In the genomic region with DNA sequence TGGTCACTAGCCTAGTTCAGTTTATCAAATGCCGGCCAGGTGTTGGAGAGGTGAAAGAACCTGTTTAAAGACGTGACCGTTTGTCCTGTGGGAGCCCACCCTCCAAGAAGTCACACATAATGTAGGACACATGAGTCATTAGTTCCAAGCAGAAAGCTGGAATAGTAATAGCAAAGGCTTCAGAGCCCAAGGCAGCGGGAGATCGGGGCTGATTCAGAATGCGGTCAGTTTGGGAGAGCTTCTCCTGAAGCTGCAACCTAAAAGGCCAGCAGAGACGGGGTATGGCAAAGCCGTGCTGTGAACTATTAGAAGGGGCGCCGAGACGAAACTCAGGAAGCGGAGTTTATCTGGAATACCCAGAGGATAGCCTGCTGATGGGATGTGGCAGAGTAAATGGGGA, we compare ENCODE assay signal across 27 mouse cellular contexts. TPM values are rescaled to one million over a fixed set of nuclear protein-coding genes. Genes with fewer than 3 reads are reported as not detected.
"Had no signal": no experiment of that assay in that cellular context is flagged by ENCODE, and none has a peak within 500 bp of the region (broad histone marks: within the 10 kb centered on the region; RNA-seq: fewer than 3 reads in every experiment).

No protein-coding gene starts in this region.

- H3K4me3 ChIP-seq: embryonic facial prominence, embryonic 10.5 days; embryonic facial prominence, embryonic 12.5 days; embryonic facial prominence, embryonic 13.5 days; embryonic facial prominence, embryonic 15.5 days; erythroblast, embryonic 14.5 days; forebrain, embryonic 10.5 days; forebrain, embryonic 12.5 days; forebrain, embryonic 13.5 days; forebrain, embryonic 15.5 days; gastrocnemius, adult 2 months; heart, adult 2 months had no signal

- H3K27ac ChIP-seq: embryonic facial prominence, embryonic 10.5 days; embryonic facial prominence, embryonic 12.5 days; embryonic facial prominence, embryonic 13.5 days; forebrain, embryonic 10.5 days; forebrain, embryonic 12.5 days; forebrain, embryonic 13.5 days; forebrain, embryonic 15.5 days; gastrocnemius, adult 2 months; heart, adult 2 months had no signal

- H3K9ac ChIP-seq: embryonic facial prominence, embryonic 12.5 days; embryonic facial prominence, embryonic 13.5 days; embryonic facial prominence, embryonic 15.5 days; forebrain, embryonic 12.5 days; forebrain, embryonic 13.5 days; forebrain, embryonic 15.5 days; forebrain, postnatal 0 days had no signal

- H3K36me3 ChIP-seq: embryonic facial prominence, embryonic 10.5 days; embryonic facial prominence, embryonic 12.5 days; embryonic facial prominence, embryonic 13.5 days; embryonic facial prominence, embryonic 15.5 days; forebrain, embryonic 10.5 days; forebrain, embryonic 12.5 days; forebrain, embryonic 15.5 days had no signal

- ATAC-seq: forebrain, embryonic 13.5 days; forebrain, embryonic 14.5 days; forebrain, embryonic 15.5 days; forebrain, embryonic 16.5 days had no signal

- H3K27me3 ChIP-seq: embryonic facial prominence, embryonic 12.5 days; embryonic facial prominence, embryonic 13.5 days; embryonic facial prominence, embryonic 15.5 days; forebrain, embryonic 12.5 days; forebrain, embryonic 13.5 days; forebrain, embryonic 15.5 days had no signal

- H3K4me1 ChIP-seq: embryonic facial prominence, embryonic 10.5 days; embryonic facial prominence, embryonic 12.5 days; forebrain, embryonic 10.5 days; forebrain, embryonic 12.5 days; forebrain, embryonic 13.5 days; forebrain, embryonic 15.5 days had no signal

- H3K9me3 ChIP-seq: embryonic facial prominence, embryonic 10.5 days; embryonic facial prominence, embryonic 12.5 days; embryonic facial prominence, embryonic 13.5 days; embryonic facial prominence, embryonic 15.5 days; forebrain, embryonic 10.5 days; forebrain, embryonic 12.5 days; forebrain, embryonic 13.5 days; forebrain, embryonic 15.5 days had no signal

- DNase-seq: cerebellum, adult 8-10 months; cerebellum, adult 9-10 months; cerebellum, adult 9-11 months; cerebellum, postnatal 10 days; cerebellum, postnatal 14 days; cerebellum, postnatal 36 days; embryo, embryonic 11 days; forebrain, postnatal 0 days; gastrocnemius, adult 2 months; gastrocnemius, postnatal 10 days; gastrocnemius, postnatal 14 days; gastrocnemius, postnatal 25 days; gastrocnemius, postnatal 36 days; heart, adult 18-20 months; heart, adult 2 months had no signal

- H3K4me2 ChIP-seq: embryonic facial prominence, embryonic 12.5 days; embryonic facial prominence, embryonic 13.5 days; embryonic facial prominence, embryonic 15.5 days; forebrain, embryonic 12.5 days; forebrain, embryonic 13.5 days; forebrain, embryonic 15.5 days had no signal

RNA-seq across cellular contexts. Expression of a gene that starts 20.2 kb away (rescaled TPM):
- total RNA-seq: gastrocnemius, postnatal 36 days; granulocyte monocyte progenitor cell, adult 5-6 weeks had no signal
- polyA plus RNA-seq: erythroblast, embryonic 14.5 days had no signal
